Mouse (Mus musculus) left cerebral cortex, postnatal 25 days (tissue): ENCODE data around the gene Rhpn2. TPM values are rescaled to one million over a fixed set of nuclear protein-coding genes. Genes with fewer than 3 reads are reported as not detected.

Experiments
- DNase-seq, 2 experiments: peaks; one replicate each; pipeline ENCODE4 v3.0.0; 2022; ENCODE audit warnings: low spot score in 2 of 2, mixed read lengths in 1 of 2
- intact Hi-C: fragments of 180-260 bp; cut with DNase I; formaldehyde crosslinking; loops from one replicate; pipeline ENCODE4 v1.15.1; 2025
- total RNA-seq, 2 experiments: library from RNA; stranded (reverse); gene quantifications; 2 replicates each; pipeline ENCODE4 v1.2.3; 2021

Rhpn2 gene
- total RNA-seq, 2 experiments from 2014 or later, result 3.4 to 4.2 TPM

- no peak for DNase-seq
- intact Hi-C loops, result no loop called here
Observed at GRCm38 (mm10) chr7:35380351-35380750, 46.4 kb downstream of the Rhpn2 start.

DNA sequence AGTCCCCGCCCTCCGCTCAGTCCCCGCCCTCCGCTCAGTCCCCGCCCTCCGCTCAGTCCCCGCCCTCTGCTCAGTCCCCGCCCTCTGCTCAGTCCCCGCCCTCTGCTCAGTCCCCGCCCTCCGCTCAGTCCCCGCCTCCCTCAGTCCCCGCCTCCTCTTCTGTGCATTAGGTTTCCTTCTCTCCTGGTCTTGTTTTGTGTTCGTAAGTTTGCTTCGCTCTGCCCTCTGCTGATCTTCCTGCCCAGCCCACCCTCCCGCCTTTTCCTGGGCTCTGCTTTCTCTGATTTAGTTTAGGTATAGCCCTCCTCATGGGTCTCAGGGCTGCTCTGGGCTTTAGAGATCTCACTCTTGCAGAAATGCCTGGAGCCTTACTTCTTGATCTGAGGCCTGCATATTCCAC lies 47.9 kb downstream of the Rhpn2 start:
- intact Hi-C loops, result no loop called here

GRCm38 (mm10) chr7:35382706-35383353 lies 48.9 kb downstream of the Rhpn2 start:
- DNase-seq, result no peak
- intact Hi-C loops, result no loop called here

More for the DNA sequence above, 47.9 kb downstream of the Rhpn2 start:
- no peak for DNase-seq

DNA sequence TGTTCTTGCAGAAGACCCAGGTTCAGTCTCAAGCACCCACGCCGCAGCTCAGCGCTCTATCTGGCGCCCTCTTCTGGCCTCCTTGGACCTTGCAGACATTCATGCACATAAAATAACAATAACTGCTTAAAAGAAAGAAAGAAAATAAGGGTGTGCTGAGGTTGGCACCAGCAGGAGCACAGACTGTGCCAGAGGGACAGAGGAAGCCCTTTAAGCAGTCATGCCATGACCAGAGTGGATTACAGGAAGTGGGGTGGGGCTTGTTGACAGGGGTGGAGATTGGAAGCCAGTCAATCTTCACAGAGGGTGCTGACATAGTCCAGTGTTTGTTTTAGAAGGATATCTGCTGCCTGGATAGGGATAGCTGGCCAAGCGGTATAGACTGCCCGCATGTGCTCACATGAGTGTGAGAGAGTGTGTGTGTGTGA lies 52.6 kb downstream of the Rhpn2 start:
- intact Hi-C loops, result no loop called here
- no peak for DNase-seq

DNA sequence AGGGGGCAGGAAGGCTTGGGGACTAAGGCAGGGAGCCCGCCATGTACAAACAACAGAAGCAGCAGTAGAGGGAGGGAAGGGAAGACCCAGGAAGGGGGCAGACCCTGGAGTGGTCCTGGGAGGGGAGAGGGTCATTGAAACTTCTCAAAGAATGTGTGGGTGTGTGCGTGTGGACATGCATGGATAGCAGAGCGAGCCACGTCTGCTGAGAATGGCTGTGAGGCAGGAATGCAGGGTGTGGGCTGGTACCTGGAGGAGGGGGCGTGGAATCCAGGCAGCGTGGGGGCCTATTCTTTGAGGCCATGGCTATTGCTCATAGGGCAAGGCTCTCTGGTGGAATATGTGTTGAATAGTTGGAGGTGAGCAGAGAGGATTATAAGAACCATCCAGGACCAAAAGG lies 54.7 kb downstream of the Rhpn2 start:
- DNase-seq, result no peak
- intact Hi-C loops, result no loop called here

GRCm38 (mm10) chr7:35392935-35393334 lies 59.0 kb downstream of the Rhpn2 start:
- intact Hi-C loops, result no loop called here
- peak; percentile 24 to 30 for DNase-seq

DNA sequence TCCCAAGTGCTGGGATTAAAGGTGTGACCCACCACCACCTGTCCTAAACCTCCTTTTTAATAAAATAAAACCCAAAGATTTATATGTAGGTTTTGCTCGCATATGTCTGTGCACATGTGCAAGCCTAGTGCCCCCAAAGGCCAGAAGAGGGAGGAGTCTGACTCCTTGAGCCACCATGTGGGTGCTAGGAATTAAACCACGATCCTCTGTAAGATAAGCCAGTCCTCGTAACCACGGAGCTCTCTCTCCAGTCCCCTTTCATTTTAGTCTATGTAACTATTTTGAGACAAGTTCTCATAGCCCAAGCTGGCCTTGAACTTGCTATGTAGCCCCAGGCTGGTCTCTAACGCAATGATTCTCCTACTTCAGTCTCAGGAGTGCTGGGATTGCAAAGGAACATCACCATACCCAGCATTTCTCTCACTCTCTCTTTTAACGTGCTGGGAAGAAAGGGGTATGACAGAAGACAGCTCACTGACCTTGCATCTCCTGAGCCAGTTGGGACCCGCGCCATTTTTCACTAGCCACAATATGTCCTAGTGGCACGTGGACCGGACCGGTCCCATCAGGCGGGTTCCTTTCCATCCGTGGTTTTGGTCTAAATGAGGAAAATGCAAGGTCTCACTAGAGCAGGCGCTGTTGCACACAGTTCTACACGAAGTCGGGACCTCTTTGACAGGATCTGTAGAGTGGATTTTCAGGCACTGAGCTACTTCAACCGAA lies 61.9 kb downstream of the Rhpn2 start:
- intact Hi-C loops, result loop anchor here (2.0 to 5.0 kb wide), 2 partner anchors 63 to 79 kb away; partner anchors contain the start of gene Gpatch1
- DNase-seq, result peak in 1 of 2 experiments; percentile 10

- intact Hi-C loops, result loop anchor here (2.0 to 5.0 kb wide), 2 partner anchors 64 to 79 kb away; partner anchors contain the start of gene Gpatch1
- peak; percentile 95 to 100 for DNase-seq
Observed at GRCm38 (mm10) chr7:35396542-35397168, 62.7 kb downstream of the Rhpn2 start, which contains the start of the genes Faap24 and Cep89. Faap24 (minus strand) TSS chr7:35396836. Cep89 (plus strand) TSS chr7:35397035.

DNA sequence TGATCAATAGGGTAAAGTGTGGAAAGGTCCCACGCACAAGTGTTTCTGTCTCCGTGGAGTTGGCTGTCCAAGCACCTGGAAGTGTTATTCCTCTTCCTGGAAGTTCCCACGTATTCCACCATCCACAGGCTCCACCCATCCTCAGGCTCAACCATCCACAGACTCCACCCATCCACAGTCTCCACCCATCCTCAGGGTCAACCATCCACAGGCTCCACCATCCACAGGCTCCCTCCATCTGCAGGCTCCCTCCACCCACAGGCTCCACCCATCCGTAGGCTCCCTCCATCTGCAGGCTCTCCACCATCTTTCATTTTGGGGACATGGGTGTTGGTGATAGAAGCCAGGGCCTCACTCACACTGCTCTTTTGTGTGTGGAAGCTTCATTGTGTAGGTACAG lies 67.2 kb downstream of the Rhpn2 start:
- DNase-seq, result no peak
- intact Hi-C loops, result no loop called here

- intact Hi-C loops, result no loop called here
- DNase-seq, result no peak
Observed at GRCm38 (mm10) chr7:35415226-35415625, 81.3 kb downstream of the Rhpn2 start.

DNA sequence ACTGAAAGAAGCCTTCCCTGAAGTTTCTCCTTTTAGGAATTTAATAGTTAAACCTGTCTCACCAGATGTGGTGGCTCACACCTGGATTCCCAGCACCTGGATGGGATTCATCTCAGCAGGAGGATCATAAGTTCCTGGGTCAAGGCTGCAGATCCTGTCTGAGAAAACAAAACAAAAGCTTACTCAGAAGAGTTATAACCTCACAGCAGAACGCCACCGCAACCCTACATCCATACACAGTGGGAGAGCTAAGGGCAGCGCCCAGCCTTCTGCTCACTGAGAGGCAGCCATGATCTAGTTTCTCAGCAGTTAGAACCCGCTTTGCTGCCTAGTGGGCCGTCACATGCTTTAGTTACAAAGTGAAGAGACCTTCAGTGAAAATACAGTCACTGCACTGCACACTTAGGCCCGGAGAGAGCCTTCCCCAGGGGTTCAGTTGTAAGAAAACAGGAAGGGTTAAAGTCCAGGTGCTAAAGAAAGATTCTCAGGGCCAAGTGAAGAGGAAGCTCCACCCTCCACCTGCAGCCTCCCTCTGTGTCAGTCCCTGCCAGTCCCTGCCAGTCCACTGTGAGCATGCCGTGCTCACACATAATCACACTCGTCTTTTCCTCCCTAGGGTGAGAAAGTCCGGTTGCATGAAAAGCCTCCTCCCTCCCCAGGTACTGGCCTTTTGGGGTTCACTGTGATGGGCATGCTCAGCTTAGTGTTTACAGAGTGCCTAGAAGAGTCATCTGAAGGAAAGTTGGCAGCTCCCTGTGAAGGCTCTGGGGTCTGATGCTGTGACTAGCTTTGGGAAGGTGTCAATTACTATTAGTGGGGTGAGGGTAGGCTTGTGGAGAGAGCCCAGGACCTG lies 82.1 kb downstream of the Rhpn2 start:
- intact Hi-C loops, result no loop called here
- DNase-seq, result no peak

DNA sequence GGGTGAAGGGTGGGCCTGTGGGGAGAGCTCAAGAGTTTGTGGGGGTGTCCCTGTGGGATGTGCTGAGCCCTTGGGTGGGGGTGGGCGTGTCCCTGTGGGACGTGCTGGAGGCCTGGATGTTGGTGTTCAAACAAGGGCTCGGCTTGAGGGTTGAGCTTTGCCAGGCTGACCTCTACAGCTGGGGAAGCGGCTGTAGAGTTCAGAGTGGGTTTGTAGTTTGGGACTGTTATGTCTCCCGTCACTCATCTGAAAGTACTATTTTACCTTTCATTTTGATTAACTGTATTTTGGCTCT lies 82.6 kb downstream of the Rhpn2 start:
- intact Hi-C loops, result no loop called here
- DNase-seq, result no peak

GRCm38 (mm10) chr7:35423071-35423470 lies 89.1 kb downstream of the Rhpn2 start:
- intact Hi-C loops, result loop anchor here (10.0 kb wide), 1 partner anchor 212 kb away; no protein-coding TSS in a partner anchor

GRCm38 (mm10) chr7:35428146-35428545 lies 94.2 kb downstream of the Rhpn2 start:
- DNase-seq, result no peak
- intact Hi-C loops, result loop anchor here (5.0 to 10.0 kb wide), 2 partner anchors 74 to 207 kb away; no protein-coding TSS in a partner anchor

More at GRCm38 (mm10) chr7:35423071-35423470, 89.1 kb downstream of the Rhpn2 start:
- DNase-seq, result no peak

DNA sequence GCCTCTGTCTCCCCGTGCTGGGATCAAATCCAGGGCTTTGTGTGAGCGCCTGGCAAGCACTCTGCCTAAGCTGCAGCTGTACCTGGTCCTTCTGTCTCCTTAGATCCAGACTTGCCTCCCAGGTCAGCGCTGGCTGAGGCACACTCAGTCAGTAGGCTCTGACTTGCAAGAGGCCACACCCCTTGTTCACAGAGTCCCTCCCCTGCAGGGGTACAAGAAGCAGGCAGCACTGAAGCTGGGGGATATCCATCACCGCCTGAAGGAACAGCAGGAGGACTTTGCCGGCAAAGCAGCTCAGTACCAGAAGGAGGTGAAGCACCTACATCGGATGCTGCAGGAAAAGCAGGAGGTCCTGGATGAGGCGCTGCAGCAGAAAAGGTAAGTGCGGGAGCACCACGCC lies 101.3 kb downstream of the Rhpn2 start:
- DNase-seq, result no peak
- intact Hi-C loops, result no loop called here

Other genes starting within 250 kb of the Rhpn2 start
- gene Cebpa, start 214.9 kb upstream of the Rhpn2 start, total RNA-seq, result 10 to 100 TPM in 1 of 2 experiments, 1 to 10 TPM in 1; 8.7 to 10.1 TPM
- 10 to 100 TPM; 40.8 to 50.6 TPM for gene Slc7a10, start 147.8 kb upstream of the Rhpn2 start, total RNA-seq
- 10 to 100 TPM; 79.3 to 81.5 TPM for gene Lrp3, start 118.7 kb upstream of the Rhpn2 start, total RNA-seq
- gene Gpatch1, start 15.7 kb upstream of the Rhpn2 start, total RNA-seq, result 10 to 100 TPM; 23.3 to 26.4 TPM
- 1 to 10 TPM; 7.7 to 8.3 TPM for gene Faap24, start 62.7 kb downstream of the Rhpn2 start, total RNA-seq
- gene Cep89, start 62.9 kb downstream of the Rhpn2 start, total RNA-seq, result 10 to 100 TPM; 18.2 to 23.3 TPM
- gene Slc7a9, start 114.6 kb downstream of the Rhpn2 start, total RNA-seq, result not detected
- under 1 TPM; 0.23 to 0.53 TPM for gene Tdrd12, start 203.6 kb downstream of the Rhpn2 start, total RNA-seq
- gene Nudt19, start 222.1 kb downstream of the Rhpn2 start, total RNA-seq, result 10 to 100 TPM; 69.2 to 73.8 TPM